Comparison of ENCODE assay signal across 32 mouse cellular contexts in genomic region chr2:101074990-101075389, GRCm38 (mm10).
"Had no signal": no experiment of that assay in that cellular context is flagged by ENCODE, and none has a peak within 500 bp of the region (broad histone marks: within the 10 kb centered on the region; RNA-seq: fewer than 3 reads in every experiment).

No protein-coding gene starts in this region.

- H3K4me2 ChIP-seq: limb, embryonic 12.5 days; limb, embryonic 13.5 days; limb, embryonic 15.5 days; liver, embryonic 11.5 days; liver, embryonic 12.5 days; liver, embryonic 13.5 days; liver, embryonic 15.5 days; lung, embryonic 14.5 days; lung, embryonic 15.5 days; midbrain, embryonic 11.5 days; midbrain, embryonic 12.5 days; midbrain, embryonic 13.5 days; midbrain, embryonic 15.5 days; neural tube, embryonic 12.5 days had no signal

- H3K4me1 ChIP-seq: limb, embryonic 10.5 days; limb, embryonic 12.5 days; limb, embryonic 13.5 days; limb, embryonic 15.5 days; liver, embryonic 12.5 days; liver, embryonic 13.5 days; liver, embryonic 15.5 days; lung, embryonic 15.5 days; megakaryocyte, embryonic 14.5 days; midbrain, embryonic 10.5 days; midbrain, embryonic 12.5 days; midbrain, embryonic 13.5 days; midbrain, embryonic 15.5 days; neural tube, embryonic 12.5 days had no signal

- DNase-seq: left cerebral cortex, postnatal 4 days; liver; liver, embryonic 13.5 days; liver, postnatal 0 days; lung, adult 18-20 months; lung, adult 2 months; lung, embryonic 14.5 days; lung, postnatal 10 days; lung, postnatal 14 days; lung, postnatal 36 days; lung, postnatal 4 days; midbrain, embryonic 14.5 days had no signal

- H3K9ac ChIP-seq: limb, embryonic 12.5 days; limb, embryonic 13.5 days; limb, embryonic 15.5 days; liver, embryonic 12.5 days; liver, embryonic 13.5 days; liver, embryonic 14.5 days; liver, embryonic 15.5 days; liver, postnatal 0 days; lung, embryonic 14.5 days; lung, embryonic 15.5 days; midbrain, embryonic 12.5 days; midbrain, embryonic 13.5 days; midbrain, embryonic 15.5 days; neural tube, embryonic 12.5 days had no signal

- H3K36me3 ChIP-seq: limb, embryonic 10.5 days; limb, embryonic 12.5 days; limb, embryonic 13.5 days; limb, embryonic 15.5 days; liver, embryonic 12.5 days; liver, embryonic 13.5 days; liver, embryonic 15.5 days; lung, embryonic 15.5 days; midbrain, embryonic 10.5 days; midbrain, embryonic 12.5 days; midbrain, embryonic 13.5 days; midbrain, embryonic 15.5 days; neural tube, embryonic 12.5 days had no signal

- H3K9me3 ChIP-seq: limb, embryonic 10.5 days; limb, embryonic 12.5 days; limb, embryonic 13.5 days; limb, embryonic 15.5 days; liver, embryonic 12.5 days; liver, embryonic 13.5 days; liver, embryonic 15.5 days; lung, embryonic 15.5 days; megakaryocyte, embryonic 14.5 days; midbrain, embryonic 10.5 days; midbrain, embryonic 12.5 days; midbrain, embryonic 13.5 days; midbrain, embryonic 15.5 days; neural tube, embryonic 12.5 days had no signal

- ATAC-seq: liver, embryonic 12.5 days; liver, postnatal 0 days; lung, postnatal 0 days; midbrain, embryonic 13.5 days; midbrain, embryonic 15.5 days; midbrain, embryonic 16.5 days had no signal

- H3K27me3 ChIP-seq: limb, embryonic 12.5 days; limb, embryonic 13.5 days; limb, embryonic 15.5 days; liver, embryonic 12.5 days; liver, embryonic 13.5 days; liver, embryonic 15.5 days; lung, embryonic 15.5 days; megakaryocyte, embryonic 14.5 days; midbrain, embryonic 12.5 days; midbrain, embryonic 13.5 days; midbrain, embryonic 15.5 days; neural tube, embryonic 12.5 days had no signal

- H3K27ac ChIP-seq: limb, embryonic 10.5 days; limb, embryonic 12.5 days; limb, embryonic 13.5 days; limb, embryonic 15.5 days; liver, embryonic 12.5 days; liver, embryonic 13.5 days; liver, embryonic 14.5 days; liver, embryonic 15.5 days; lung, embryonic 15.5 days; macrophage; midbrain, embryonic 10.5 days; midbrain, embryonic 12.5 days; midbrain, embryonic 13.5 days; midbrain, embryonic 15.5 days; neural tube, embryonic 12.5 days had no signal

- H3K4me3 ChIP-seq: limb, embryonic 10.5 days; limb, embryonic 12.5 days; limb, embryonic 13.5 days; limb, embryonic 15.5 days; liver, embryonic 12.5 days; liver, embryonic 13.5 days; liver, embryonic 15.5 days; lung, embryonic 15.5 days; megakaryocyte, embryonic 14.5 days; midbrain, embryonic 10.5 days; midbrain, embryonic 12.5 days; midbrain, embryonic 13.5 days; midbrain, embryonic 15.5 days; myocyte; neural tube, embryonic 12.5 days had no signal
